Mouse (Mus musculus) lung, postnatal 0 days (tissue): Measurements from ENCODE around the gene Fhad1. TPM values are rescaled to one million over a fixed set of nuclear protein-coding genes. Genes with fewer than 3 reads are reported as not detected.
A peak's percentile ranks its signal among the peaks of the same experiment; 100 is the strongest.

Experiments
- ATAC-seq: fragments of 200-750 bp; cut with Nextera tagmentation; 2 replicates; pipeline ENCODE4 v1.8.0; 2017; ENCODE audit warnings: moderate library complexity
- DNase-seq: peaks from one replicate; pipeline ENCODE4 v3.0.0-alpha.2; 2016; ENCODE audit warnings: low spot score
- H3K27ac ChIP-seq: fragments of 300-500 bp; sonication (generic); 2 replicates; pipeline ENCODE4 v1.5.1; 2014; ENCODE audit warnings: antibody characterized with exemption, mild to moderate bottlenecking, low read length, mixed read lengths
- H3K27me3 ChIP-seq: fragments of 300-500 bp; sonication (generic); replicated peaks from 2 replicates; pipeline ENCODE4 v1.6.1; 2014; ENCODE audit warnings: low read length, mixed read lengths; ENCODE audit not compliant: insufficient read depth
- H3K36me3 ChIP-seq: fragments of 300-500 bp; sonication (generic); 2 replicates; pipeline ENCODE4 v1.6.1; 2014; ENCODE audit warnings: low read length, mixed read lengths; ENCODE audit not compliant: insufficient read depth
- H3K4me1 ChIP-seq: fragments of 300-500 bp; sonication (generic); 2 replicates; pipeline ENCODE4 v1.6.1; 2014; ENCODE audit warnings: antibody characterized with exemption, low read depth, low read length, mixed read lengths; ENCODE audit not compliant: insufficient read depth
- H3K4me2 ChIP-seq: fragments of 300-500 bp; sonication (generic); replicated peaks from 2 replicates; pipeline ENCODE4 v1.6.1; 2014; ENCODE audit warnings: low read depth, mild to moderate bottlenecking, low read length, moderate library complexity, mixed read lengths
- H3K4me3 ChIP-seq: fragments of 300-500 bp; sonication (generic); 2 replicates; pipeline ENCODE4 v1.5.1; 2014; ENCODE audit warnings: low read depth, low read length
- H3K9ac ChIP-seq: fragments of 300-500 bp; sonication (generic); replicated peaks from 2 replicates; pipeline ENCODE4 v1.6.1; 2014; ENCODE audit warnings: low read depth, mild to moderate bottlenecking
- H3K9me3 ChIP-seq: fragments of 300-500 bp; sonication (generic); 2 replicates; pipeline ENCODE4 v1.6.1; 2016; ENCODE audit warnings: low read length, mixed read lengths
- CTCF ChIP-seq: IDR thresholded peaks from 2 replicates; pipeline ENCODE4 v1.5.1; 2016; ENCODE audit warnings: antibody characterized with exemption, mild to moderate bottlenecking
- EP300 ChIP-seq: IDR thresholded peaks from 2 replicates; pipeline ENCODE4 v1.6.1; 2016; ENCODE audit warnings: antibody characterized with exemption, mild to moderate bottlenecking, control low read depth
- WGBS: fragments of 180-500 bp; shearing (Covaris S2); extraction: QIAGEN DNeasy Blood & Tissue Kit; methylation state at CpG from one replicate; pipeline ENCODE4 v1.1.7; 2014; 5-methylcytosine and 5-hydroxymethylcytosine counted together
- polyA plus RNA-seq: library from polyadenylated mRNA; unstranded; fragments of >200 nt; fragmentation: Nextera tagmentation; extraction: Ambion mirVana; gene quantifications from 2 replicates; pipeline ENCODE4 v1.2.1, GENCODE M21; 2015

The Fhad1 gene
- polyA plus RNA-seq, 1 experiment from 2014 or later = 6.5 TPM

DNA sequence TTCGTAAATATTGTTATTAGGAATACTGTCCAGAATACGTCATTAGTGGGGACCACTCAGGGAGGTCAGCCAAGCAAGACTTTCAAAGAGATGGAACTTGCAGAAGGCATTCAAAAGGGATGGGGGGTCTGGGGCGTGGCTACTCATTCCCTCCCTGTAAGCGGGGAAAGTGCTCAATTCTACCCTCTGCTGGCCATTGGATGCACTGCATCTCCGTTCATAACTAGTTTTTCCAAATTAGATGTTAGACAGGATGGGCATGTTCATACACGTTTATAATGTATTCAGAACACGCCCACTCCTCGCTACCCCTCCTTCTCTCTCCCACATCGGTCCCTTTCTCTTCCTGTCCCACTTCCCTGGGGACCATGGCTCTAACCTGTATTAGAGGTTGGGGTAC lies 56.7 kb downstream of the Fhad1 start:
- DNase-seq = peak; percentile 87
- Histone ChIP-seq H3K9me3 (no peaks in the 10 kb centered on the region), H3K4me2 (peak overlapping the region; percentile 22; the same call in 1 of the 2 replicates), H3K27ac (no peak overlapping the region), H3K4me1 (no peaks in the 10 kb centered on the region; the same call in 1 of the 2 replicates), H3K9ac (no peak overlapping the region), H3K4me3 (no peak overlapping the region), H3K27me3 (no peaks in the 10 kb centered on the region), H3K36me3 (no peaks in the 10 kb centered on the region)
- TF ChIP-seq EP300 (no peak), CTCF (peak; percentile 93)
- 5% methylated on average over 9 of the region's 9 CpGs for WGBS
- ATAC-seq = peak; percentile 38

DNA sequence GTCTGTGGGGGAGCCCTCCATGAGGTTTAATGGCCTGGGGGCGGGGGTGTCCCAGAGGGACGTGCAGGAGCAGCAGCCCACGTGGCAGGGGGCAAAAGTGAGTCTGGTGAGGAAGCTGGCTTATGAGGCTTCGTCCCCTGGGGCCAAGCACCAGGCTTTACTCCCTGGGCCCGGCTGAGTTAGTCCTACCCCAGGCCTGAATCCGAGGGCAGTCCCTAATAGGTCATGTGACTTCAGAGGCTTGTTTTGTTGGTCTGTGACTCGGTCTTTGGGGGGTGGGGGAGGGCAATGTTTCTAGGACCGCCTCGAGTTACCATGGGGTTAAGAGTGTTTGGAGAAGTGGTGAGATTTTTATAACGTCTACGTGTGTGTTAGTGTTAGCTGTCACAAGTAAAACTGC lies 57.1 kb downstream of the Fhad1 start:
- no peak overlapping the region for H3K4me2 ChIP-seq
- H3K4me1 ChIP-seq = peaks cover 3% of the 10 kb centered on the region; the same call in 1 of the 2 replicates
- DNase-seq = no peak
- no peak overlapping the region for H3K4me3 ChIP-seq
- no peaks in the 10 kb centered on the region for H3K27me3 ChIP-seq
- TF ChIP-seq CTCF (no peak), EP300 (no peak)
- H3K36me3 ChIP-seq = no peaks in the 10 kb centered on the region
- WGBS = 25% methylated on average over 11 of the region's 11 CpGs
- no peak overlapping the region for H3K9ac ChIP-seq
- no peaks in the 10 kb centered on the region for H3K9me3 ChIP-seq
- no peak overlapping the region for H3K27ac ChIP-seq
- ATAC-seq = peak; percentile 30

DNA sequence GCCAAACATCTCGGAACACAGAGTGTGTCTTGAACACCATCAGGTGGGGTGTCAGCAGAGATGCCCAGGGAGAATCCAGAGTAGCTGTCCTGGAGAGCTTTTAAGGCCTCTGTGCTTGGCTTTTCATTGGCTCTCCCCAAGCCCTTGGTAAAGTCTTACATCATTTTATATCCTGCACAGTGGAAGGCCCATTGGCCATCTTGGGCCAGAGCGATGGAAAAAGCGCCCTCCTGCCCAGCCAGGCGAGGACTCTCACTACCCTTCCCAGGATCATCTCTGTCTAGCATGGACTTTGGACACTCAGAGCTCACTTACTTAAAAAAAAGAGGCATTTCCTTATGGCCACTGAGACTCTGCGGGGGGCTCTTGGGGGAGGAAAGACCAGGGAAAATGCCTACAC lies 58.0 kb downstream of the Fhad1 start:
- no peaks in the 10 kb centered on the region for H3K36me3 ChIP-seq
- ATAC-seq (no peak), DNase-seq (no peak)
- H3K9ac ChIP-seq = no peak overlapping the region
- H3K4me3 ChIP-seq = no peak overlapping the region
- TF ChIP-seq CTCF = no peak
- no peak for TF ChIP-seq EP300
- H3K27ac ChIP-seq = no peak overlapping the region
- H3K4me1 ChIP-seq = peaks cover 3% of the 10 kb centered on the region; the same call in 1 of the 2 replicates
- 89% methylated on average over 5 of the region's 5 CpGs for WGBS
- no peak overlapping the region for H3K4me2 ChIP-seq
- no peaks in the 10 kb centered on the region for H3K27me3 ChIP-seq
- no peaks in the 10 kb centered on the region for H3K9me3 ChIP-seq

DNA sequence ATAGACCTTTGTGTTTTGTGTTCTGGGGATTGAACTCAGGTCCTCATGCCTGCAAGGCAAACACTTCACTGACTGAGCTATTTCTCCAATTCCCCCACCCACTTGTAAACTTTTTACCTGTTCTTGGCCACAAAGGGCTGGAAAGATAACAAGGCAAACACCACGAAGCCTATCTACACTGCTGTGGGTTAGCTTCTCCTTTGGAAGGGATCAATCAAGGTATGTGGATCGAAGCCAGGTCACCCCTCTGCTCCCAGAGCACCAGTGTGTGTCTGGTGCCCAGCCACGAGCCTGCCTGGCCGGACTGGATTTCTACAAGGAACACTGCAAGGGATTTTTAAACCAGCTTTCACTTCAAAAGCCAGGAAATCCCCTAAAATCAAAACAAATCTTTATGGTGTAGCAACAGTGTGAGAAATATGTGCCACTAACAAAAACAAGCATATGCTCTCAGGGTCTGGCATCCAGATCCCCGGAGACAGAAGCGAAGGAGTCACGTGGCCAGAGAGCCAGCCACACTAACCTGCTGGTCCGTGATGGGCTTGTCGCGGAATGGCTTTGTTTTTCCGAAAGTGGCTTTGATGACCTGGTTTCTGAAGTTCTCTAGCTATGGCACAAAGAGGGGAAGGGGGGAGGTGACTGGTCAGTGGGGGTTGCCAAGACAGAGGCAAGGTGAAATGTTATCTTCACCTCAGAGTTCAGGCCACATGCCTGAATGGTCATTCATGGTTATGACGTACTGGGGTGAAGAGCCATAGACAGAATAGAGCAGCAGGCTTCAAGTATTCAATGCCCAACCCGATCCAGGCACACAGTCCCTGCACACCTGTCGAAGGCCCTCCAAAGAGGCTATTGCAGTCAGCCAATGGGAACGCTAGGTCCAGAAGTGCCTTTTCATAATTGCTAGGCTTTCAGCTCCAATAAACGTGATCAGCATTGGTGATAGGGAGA lies 59.8 kb downstream of the Fhad1 start:
- Histone ChIP-seq H3K36me3 (no peaks in the 10 kb centered on the region), H3K4me2 (no peak overlapping the region), H3K27me3 (no peaks in the 10 kb centered on the region), H3K4me3 (no peak overlapping the region), H3K4me1 (peaks cover 3% of the 10 kb centered on the region; the same call in 1 of the 2 replicates), H3K9ac (no peak overlapping the region), H3K9me3 (no peaks in the 10 kb centered on the region), H3K27ac (peak overlapping the region; percentile 43)
- no peak for TF ChIP-seq EP300
- TF ChIP-seq CTCF = no peak
- WGBS = 33% methylated on average over 16 of the region's 16 CpGs
- DNase-seq (peak; percentile 60), ATAC-seq (peak; percentile 39)

DNA sequence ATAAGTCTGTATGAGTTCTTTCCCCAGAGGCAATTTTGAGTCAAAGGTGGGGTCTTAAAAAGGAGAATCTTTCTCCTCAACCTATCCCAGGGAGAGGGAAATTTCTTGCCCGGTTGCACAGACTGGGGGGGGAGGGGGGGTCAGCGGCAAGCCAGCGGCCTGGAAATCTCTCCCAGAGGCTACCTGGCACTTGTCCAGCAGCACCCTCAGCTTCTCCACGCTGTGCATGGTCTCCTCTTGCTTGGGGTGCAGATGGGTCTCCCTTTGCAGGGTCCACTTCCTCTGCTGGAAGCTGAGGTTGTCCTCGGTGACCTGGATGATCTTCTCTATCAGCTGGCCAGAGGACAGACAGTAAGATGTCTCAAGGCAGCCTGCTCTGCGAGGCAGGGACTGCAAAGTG lies 61.0 kb downstream of the Fhad1 start:
- Histone ChIP-seq H3K27me3 (no peaks in the 10 kb centered on the region), H3K36me3 (no peaks in the 10 kb centered on the region), H3K4me3 (no peak overlapping the region), H3K27ac (no peak overlapping the region), H3K4me2 (no peak overlapping the region), H3K9ac (no peak overlapping the region), H3K4me1 (peaks cover 3% of the 10 kb centered on the region; the same call in 1 of the 2 replicates), H3K9me3 (no peaks in the 10 kb centered on the region)
- TF ChIP-seq CTCF (no peak), EP300 (no peak)
- DNase-seq (no peak), ATAC-seq (no peak)
- WGBS = 41% methylated on average over 5 of the region's 6 CpGs

DNA sequence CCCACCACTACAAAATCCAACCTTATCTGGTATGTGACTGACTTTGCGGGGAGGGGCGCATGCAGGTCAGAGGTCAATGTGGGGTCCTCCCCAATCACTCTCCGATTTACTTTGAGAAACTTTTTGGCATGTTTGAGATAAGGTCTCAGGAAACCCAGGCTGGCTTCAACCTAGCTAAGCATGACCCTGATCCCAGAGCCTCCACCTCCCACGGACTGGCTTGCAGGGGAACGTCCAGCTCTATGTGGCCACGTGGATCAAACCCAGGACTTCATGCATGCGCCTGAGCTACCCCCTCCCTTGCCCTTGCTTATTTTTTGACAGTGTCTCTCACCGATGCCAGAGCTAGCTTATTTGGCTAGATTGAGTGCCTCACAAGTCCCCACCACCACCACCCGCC lies 61.6 kb downstream of the Fhad1 start:
- Histone ChIP-seq H3K4me3 (no peak overlapping the region), H3K4me1 (peaks cover 3% of the 10 kb centered on the region; the same call in 1 of the 2 replicates), H3K9ac (no peak overlapping the region), H3K36me3 (no peaks in the 10 kb centered on the region), H3K9me3 (no peaks in the 10 kb centered on the region), H3K27ac (no peak overlapping the region), H3K27me3 (no peaks in the 10 kb centered on the region), H3K4me2 (no peak overlapping the region)
- 44% methylated on average over 9 of the region's 9 CpGs for WGBS
- ATAC-seq (no peak), DNase-seq (no peak)
- no peak for TF ChIP-seq EP300
- no peak for TF ChIP-seq CTCF
